Mouse (Mus musculus): ENCODE results near the gene Zdhhc12. TPM values are rescaled to one million over a fixed set of nuclear protein-coding genes. Genes with fewer than 3 reads are reported as not detected.

Gene Zdhhc12
- polyA plus RNA-seq, 1 experiment from 2014 or later: 22.9 TPM

GRCm38 (mm10) chr2:30123729-30124471, 30.5 kb upstream of the Zdhhc12 start:
- Histone ChIP-seq H3K9me3 (no peaks in the 10 kb centered on the region), H3K4me2 (peak overlapping the region; percentile 89), H3K9ac (peak overlapping the region; percentile 86), H3K4me1 (peaks cover 39% of the 10 kb centered on the region), H3K4me3 (replicated peaks) (peak overlapping the region; percentile 86), H3K36me3 (replicated peaks) (no peaks in the 10 kb centered on the region), H3K27me3 (no peaks in the 10 kb centered on the region), H3K27ac (peak overlapping the region; percentile 81)
- WGBS: 1% methylated on average over 38 of the region's 44 CpGs
- ATAC-seq (ENCODE audit: low FRiP score): peak; percentile 73

GRCm38 (mm10) chr2:30122766-30123165, 29.3 kb upstream of the Zdhhc12 start:
- ATAC-seq (ENCODE audit: low FRiP score): no peak
- 85% methylated on average over 5 of the region's 5 CpGs for WGBS
- no peaks in the 10 kb centered on the region for H3K27me3 ChIP-seq
- peaks cover 42% of the 10 kb centered on the region for H3K4me1 ChIP-seq
- no peak overlapping the region for H3K9ac ChIP-seq
- no peaks in the 10 kb centered on the region for H3K9me3 ChIP-seq
- H3K4me3 ChIP-seq (replicated peaks): no peak overlapping the region
- H3K4me2 ChIP-seq: 0 out of 2 replicates have a peak overlapping the region, but pooled peaks have one; percentile 4
- H3K27ac ChIP-seq: no peak overlapping the region
- H3K36me3 ChIP-seq (replicated peaks): no peaks in the 10 kb centered on the region

- H3K9me3 ChIP-seq: no peaks in the 10 kb centered on the region
- no peak overlapping the region for H3K4me3 ChIP-seq (replicated peaks)
- WGBS: 85% methylated on average over 4 of the region's 4 CpGs
- H3K27ac ChIP-seq: peak overlapping the region; percentile 51
- peaks cover 42% of the 10 kb centered on the region for H3K4me1 ChIP-seq
- H3K27me3 ChIP-seq: no peaks in the 10 kb centered on the region
- no peak for ATAC-seq (ENCODE audit: low FRiP score)
- H3K36me3 ChIP-seq (replicated peaks): no peaks in the 10 kb centered on the region; the same call in 1 of the 2 replicates
- no peak overlapping the region for H3K4me2 ChIP-seq
- no peak overlapping the region for H3K9ac ChIP-seq
Measured at GRCm38 (mm10) chr2:30120269-30120668, 26.8 kb upstream of the Zdhhc12 start.

DNA sequence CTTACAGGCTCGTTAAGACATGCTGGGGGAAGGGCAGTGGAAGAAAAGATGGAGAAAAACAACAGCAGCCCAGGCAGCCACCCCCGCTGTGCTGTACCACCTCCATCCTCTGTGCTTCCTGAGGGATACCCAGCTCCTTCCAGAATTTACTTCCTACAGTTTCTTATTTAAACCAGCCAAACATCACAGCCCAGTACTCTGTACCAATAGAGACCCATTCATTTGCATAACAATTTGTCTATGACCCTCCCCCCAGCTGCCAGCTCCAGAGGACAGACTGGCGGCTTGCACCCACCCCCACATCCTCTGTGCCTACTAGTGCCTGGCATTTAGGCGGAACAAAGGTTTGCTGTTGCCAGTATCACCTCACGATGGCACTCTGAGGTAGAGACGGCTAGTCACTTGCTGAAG, 26.2 kb upstream of the Zdhhc12 start:
- peak overlapping the region; percentile 32 for H3K4me2 ChIP-seq
- H3K9ac ChIP-seq: 0 out of 2 replicates have a peak overlapping the region, but pooled peaks have one; percentile 8

DNA sequence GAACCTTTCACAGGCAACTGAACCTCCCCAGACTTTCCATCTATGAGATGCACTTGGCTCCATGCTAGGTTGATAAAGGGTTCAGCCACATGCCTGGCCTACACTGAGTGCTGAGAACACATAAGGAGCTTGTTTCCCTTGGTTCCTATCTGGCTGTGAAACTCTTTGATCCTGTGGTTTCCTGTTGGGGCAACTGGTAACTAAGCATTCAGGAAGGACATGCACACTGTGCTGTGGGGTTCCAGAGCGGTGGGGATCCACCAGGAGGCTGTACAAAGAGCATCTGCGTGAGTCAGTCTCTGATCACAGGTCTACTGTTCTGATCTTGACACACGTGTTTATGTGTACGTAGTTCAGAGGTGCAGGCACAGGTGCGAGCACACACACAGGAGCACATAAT, 19.1 kb upstream of the Zdhhc12 start:
- no peak overlapping the region for H3K9ac ChIP-seq
- H3K4me2 ChIP-seq: no peak overlapping the region
- no peak for ATAC-seq (ENCODE audit: low FRiP score)
- H3K27me3 ChIP-seq: no peaks in the 10 kb centered on the region
- H3K9me3 ChIP-seq: no peaks in the 10 kb centered on the region
- 92% methylated on average over 5 of the region's 5 CpGs for WGBS
- H3K4me1 ChIP-seq: no peaks in the 10 kb centered on the region
- no peak overlapping the region for H3K4me3 ChIP-seq (replicated peaks)
- H3K36me3 ChIP-seq (replicated peaks): peaks cover 53% of the 10 kb centered on the region
- no peak overlapping the region for H3K27ac ChIP-seq

More for the DNA sequence above, 26.2 kb upstream of the Zdhhc12 start:
- Histone ChIP-seq H3K4me3 (replicated peaks) (no peak overlapping the region), H3K27ac (peak overlapping the region; percentile 51), H3K9me3 (no peaks in the 10 kb centered on the region), H3K27me3 (no peaks in the 10 kb centered on the region), H3K4me1 (peaks cover 36% of the 10 kb centered on the region), H3K36me3 (replicated peaks) (no peaks in the 10 kb centered on the region; the same call in 1 of the 2 replicates)
- WGBS: 12% methylated on average over 6 of the region's 6 CpGs
- ATAC-seq (ENCODE audit: low FRiP score): peak; percentile 68; the same call in 1 of the 2 replicates

- Histone ChIP-seq H3K4me3 (replicated peaks) (no peak overlapping the region), H3K4me2 (no peak overlapping the region), H3K27ac (no peak overlapping the region), H3K9ac (no peak overlapping the region), H3K36me3 (replicated peaks) (peaks cover 58% of the 10 kb centered on the region), H3K4me1 (no peaks in the 10 kb centered on the region), H3K9me3 (no peaks in the 10 kb centered on the region), H3K27me3 (no peaks in the 10 kb centered on the region)
- WGBS: 95% methylated on average over 2 of the region's 2 CpGs
- ATAC-seq (ENCODE audit: low FRiP score): no peak
Measured at GRCm38 (mm10) chr2:30111500-30111899, 18.1 kb upstream of the Zdhhc12 start.

- WGBS: 89% methylated on average over 4 of the region's 4 CpGs
Measured at GRCm38 (mm10) chr2:30108260-30108659, 14.8 kb upstream of the Zdhhc12 start.

DNA sequence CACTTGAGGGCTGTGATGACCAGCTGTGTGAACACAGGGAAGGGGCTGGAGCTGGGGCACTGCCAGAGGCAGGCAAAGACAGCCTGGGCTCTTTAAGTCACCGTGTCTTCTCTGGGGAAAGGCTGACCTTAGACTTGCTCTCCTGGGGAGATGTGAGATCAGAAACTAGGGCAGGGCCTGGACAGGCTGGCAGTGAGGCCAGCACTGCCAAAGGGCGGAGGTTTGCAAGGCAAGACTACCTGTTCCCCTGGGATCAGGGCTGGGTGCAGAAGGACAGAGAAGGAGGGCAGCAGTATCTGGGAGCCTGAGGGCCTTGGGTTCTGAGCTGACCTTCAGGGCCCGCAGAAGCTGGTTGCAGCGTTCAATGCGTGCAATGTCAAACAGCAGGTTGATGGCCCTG, 14.2 kb upstream of the Zdhhc12 start:
- Histone ChIP-seq H3K36me3 (replicated peaks) (peaks cover 80% of the 10 kb centered on the region), H3K9ac (no peak overlapping the region)

More at GRCm38 (mm10) chr2:30108260-30108659, 14.8 kb upstream of the Zdhhc12 start:
- peaks cover 80% of the 10 kb centered on the region for H3K36me3 ChIP-seq (replicated peaks)
- no peak for ATAC-seq (ENCODE audit: low FRiP score)
- no peak overlapping the region for H3K4me3 ChIP-seq (replicated peaks)
- H3K9ac ChIP-seq: no peak overlapping the region
- H3K27ac ChIP-seq: no peak overlapping the region
- no peaks in the 10 kb centered on the region for H3K27me3 ChIP-seq
- H3K4me2 ChIP-seq: no peak overlapping the region
- H3K9me3 ChIP-seq: no peaks in the 10 kb centered on the region
- H3K4me1 ChIP-seq: no peaks in the 10 kb centered on the region

GRCm38 (mm10) chr2:30106364-30106763, 12.9 kb upstream of the Zdhhc12 start:
- Histone ChIP-seq H3K4me1 (no peaks in the 10 kb centered on the region), H3K9me3 (no peaks in the 10 kb centered on the region), H3K4me2 (no peak overlapping the region), H3K27ac (no peak overlapping the region), H3K36me3 (replicated peaks) (peaks cover 83% of the 10 kb centered on the region), H3K9ac (no peak overlapping the region), H3K27me3 (no peaks in the 10 kb centered on the region), H3K4me3 (replicated peaks) (no peak overlapping the region)
- ATAC-seq (ENCODE audit: low FRiP score): no peak

More for the DNA sequence above, 14.2 kb upstream of the Zdhhc12 start:
- H3K4me3 ChIP-seq (replicated peaks): no peak overlapping the region
- no peak overlapping the region for H3K4me2 ChIP-seq
- 91% methylated on average over 5 of the region's 5 CpGs for WGBS
- no peaks in the 10 kb centered on the region for H3K27me3 ChIP-seq
- H3K9me3 ChIP-seq: no peaks in the 10 kb centered on the region
- no peak for ATAC-seq (ENCODE audit: low FRiP score)
- no peaks in the 10 kb centered on the region for H3K4me1 ChIP-seq
- H3K27ac ChIP-seq: no peak overlapping the region

DNA sequence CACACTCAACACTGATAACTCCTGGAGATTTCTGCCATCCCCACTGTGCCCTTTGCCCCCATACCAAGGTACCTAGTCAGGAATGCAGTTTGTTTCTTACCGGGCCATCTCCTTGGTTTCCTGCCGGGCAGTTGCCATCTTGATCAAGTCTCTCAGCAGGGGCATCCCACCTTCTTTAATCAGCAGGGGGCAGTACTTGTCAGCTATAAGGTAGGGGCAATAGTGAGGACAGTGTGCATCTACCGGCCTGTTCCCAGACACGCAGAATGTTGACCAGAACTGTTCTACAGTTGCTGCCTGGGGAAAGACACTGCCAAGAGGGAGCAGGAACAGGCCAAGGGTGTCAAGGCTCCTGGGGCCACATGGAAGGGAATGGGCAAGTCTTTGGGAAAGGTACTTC, 6.8 kb upstream of the Zdhhc12 start:
- peaks cover 65% of the 10 kb centered on the region for H3K36me3 ChIP-seq (replicated peaks)
- no peak overlapping the region for H3K9ac ChIP-seq

DNA sequence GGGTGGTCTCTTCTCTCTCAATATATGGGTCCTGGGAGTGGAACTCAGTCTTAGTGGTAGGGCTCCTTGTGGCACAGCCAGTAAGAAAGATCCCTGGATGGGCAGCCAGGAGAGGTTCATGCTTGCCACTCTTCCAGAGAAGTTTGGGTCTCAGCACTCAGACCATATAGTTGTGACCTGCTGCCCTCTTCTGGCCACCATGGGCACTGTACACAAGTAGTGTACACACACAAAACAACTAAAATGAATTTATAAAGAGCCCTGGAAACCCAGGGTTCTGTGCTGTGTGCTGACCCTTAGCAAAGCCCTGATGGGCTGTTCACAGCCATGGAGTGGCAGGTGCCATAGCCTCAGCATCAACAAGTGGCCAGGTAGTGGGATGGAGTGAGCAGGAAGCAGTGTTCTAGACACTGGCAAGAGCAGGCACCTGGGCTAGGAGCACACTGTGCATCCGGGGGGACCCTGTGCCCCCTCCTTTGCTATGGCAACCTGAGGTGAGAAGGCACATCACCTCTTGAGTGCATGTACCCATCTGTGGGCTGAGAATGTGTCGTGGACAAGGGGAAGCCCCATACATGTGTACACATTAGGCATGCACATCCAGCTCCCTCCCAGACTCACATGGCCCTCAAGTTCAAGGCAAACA, 2.6 kb upstream of the Zdhhc12 start:
- Histone ChIP-seq H3K27me3 (no peaks in the 10 kb centered on the region), H3K4me2 (no peak overlapping the region), H3K9me3 (no peaks in the 10 kb centered on the region), H3K27ac (no peak overlapping the region), H3K36me3 (replicated peaks) (peaks cover 38% of the 10 kb centered on the region), H3K4me3 (replicated peaks) (no peak overlapping the region), H3K9ac (no peak overlapping the region), H3K4me1 (peaks cover 17% of the 10 kb centered on the region)
- 72% methylated on average over 2 of the region's 2 CpGs for WGBS
- ATAC-seq (ENCODE audit: low FRiP score): no peak

More for the DNA sequence above, 6.8 kb upstream of the Zdhhc12 start:
- H3K27ac ChIP-seq: no peak overlapping the region
- 77% methylated on average over 4 of the region's 4 CpGs for WGBS
- no peak overlapping the region for H3K4me3 ChIP-seq (replicated peaks)
- no peak overlapping the region for H3K4me2 ChIP-seq
- no peaks in the 10 kb centered on the region for H3K27me3 ChIP-seq
- H3K9me3 ChIP-seq: no peaks in the 10 kb centered on the region
- no peaks in the 10 kb centered on the region for H3K4me1 ChIP-seq
- no peak for ATAC-seq (ENCODE audit: low FRiP score)

GRCm38 (mm10) chr2:30094208-30094588, 750 bp upstream of the Zdhhc12 start:
- WGBS: 1% methylated on average over 13 of the region's 13 CpGs
- no peak for ATAC-seq (ENCODE audit: low FRiP score)
- H3K27ac ChIP-seq: 0 out of 2 replicates have a peak overlapping the region, but pooled peaks have one; percentile 27

More at GRCm38 (mm10) chr2:30094208-30094588, 750 bp upstream of the Zdhhc12 start:
- H3K4me2 ChIP-seq: peak overlapping the region; percentile 68
- peak overlapping the region; percentile 42 for H3K9ac ChIP-seq
- H3K4me1 ChIP-seq: peaks cover 17% of the 10 kb centered on the region
- peak overlapping the region; percentile 63 for H3K4me3 ChIP-seq (replicated peaks)
- H3K36me3 ChIP-seq (replicated peaks): peaks cover 29% of the 10 kb centered on the region
- no peaks in the 10 kb centered on the region for H3K27me3 ChIP-seq
- H3K9me3 ChIP-seq: no peaks in the 10 kb centered on the region
